Mouse (Mus musculus) E14TG2a.4 (cell line): ENCODE data around the gene Lama2.

Source experiments
- CTCF ChIP-seq: conservative IDR thresholded peaks from 2 replicates; pipeline ENCODE4 v1.5.1; 2014; ENCODE audit warnings: low read length
- POU5F1 ChIP-seq: IDR thresholded peaks from 2 replicates; pipeline ENCODE4 v1.6.1; 2014; ENCODE audit warnings: low read length, borderline replicate concordance

DNA sequence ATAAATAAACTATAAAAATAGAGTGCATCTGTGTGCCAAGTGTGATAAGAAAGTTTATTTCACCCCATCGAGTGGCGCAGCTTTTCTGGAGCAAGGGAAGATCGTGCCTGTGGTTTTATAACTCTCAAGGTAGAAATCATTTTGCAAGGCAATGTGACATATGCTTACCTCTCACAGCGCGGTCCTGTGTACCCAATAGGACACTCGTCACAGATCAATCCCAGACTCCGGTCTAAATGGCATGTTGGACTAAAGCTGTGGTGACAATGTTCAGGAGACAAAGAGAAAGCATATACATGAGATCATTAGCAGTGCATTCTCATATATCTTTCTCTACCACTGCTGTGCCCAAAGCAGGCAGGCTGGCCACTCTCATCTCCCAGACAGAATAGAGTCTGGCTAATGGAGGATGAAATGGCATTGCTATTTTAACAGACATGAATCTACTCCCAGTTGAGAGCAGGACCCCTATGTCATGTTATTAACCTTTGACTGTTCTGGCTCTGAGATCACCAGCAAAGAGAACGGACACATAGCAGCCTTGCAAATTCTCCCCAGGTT is 395.7 kb downstream of the Lama2 start:
- TF ChIP-seq CTCF: no peak
- TF ChIP-seq POU5F1: no peak
